Mouse (Mus musculus) spleen, embryonic (tissue): ENCODE results near the gene Hsf2bp.

Source experiments
- CTCF ChIA-PET: fragments of 350-600 bp; sonication (Branson Sonifier 250); formaldehyde crosslinking; loops from one replicate; lab custom pipeline; 2022; lab: Charles Lee

Hsf2bp gene

DNA sequence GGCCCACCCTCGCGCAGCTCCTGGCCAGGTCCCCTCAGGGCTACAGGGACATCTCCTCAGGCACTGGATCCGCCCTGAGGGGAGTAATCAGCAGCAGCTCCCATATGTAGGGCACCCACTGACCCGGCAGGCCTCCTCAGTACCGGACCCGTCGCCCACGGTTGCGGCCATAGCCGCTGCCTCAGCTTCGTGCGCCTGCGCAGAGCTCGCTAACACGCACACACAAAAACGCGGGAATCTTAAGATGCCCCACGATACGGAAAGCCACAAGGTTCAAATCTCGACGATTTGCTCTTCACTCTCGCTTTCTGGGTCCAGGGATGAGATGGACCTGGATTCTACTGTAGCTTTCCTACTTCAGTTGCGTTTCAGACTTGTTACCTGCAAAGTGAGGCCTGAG, 1.8 kb downstream of the Hsf2bp start:
- CTCF ChIA-PET: interaction anchor here (0.7 kb wide), 1 partner anchor 128 kb away, joined by 3 read pairs; no protein-coding TSS in a partner anchor

- CTCF ChIA-PET: no interaction called here
Measured at GRCm38 (mm10) chr17:32031684-32032083, 4.5 kb downstream of the Hsf2bp start.

DNA sequence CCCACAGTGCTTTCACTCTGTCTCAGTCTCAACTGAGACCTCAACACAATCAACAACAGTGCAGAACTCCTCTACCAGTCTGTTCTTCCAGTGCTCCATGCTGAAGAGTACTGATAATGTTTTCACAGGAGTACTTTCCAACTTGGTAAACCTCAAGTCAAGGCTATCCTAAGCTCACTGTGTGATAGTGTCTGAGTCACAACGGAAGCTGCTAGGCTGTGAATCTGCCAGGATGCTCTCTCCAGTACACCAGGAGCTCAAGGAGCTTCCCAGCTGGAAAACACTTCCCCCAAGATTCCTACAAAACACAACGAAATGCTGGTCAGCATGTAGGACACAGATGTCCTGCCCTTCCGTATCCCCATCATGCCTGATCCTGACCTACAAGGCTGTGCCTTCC, 7.8 kb downstream of the Hsf2bp start:
- CTCF ChIA-PET: no interaction called here

- CTCF ChIA-PET: no interaction called here
Measured at GRCm38 (mm10) chr17:32027666-32028065, 8.5 kb downstream of the Hsf2bp start.

DNA sequence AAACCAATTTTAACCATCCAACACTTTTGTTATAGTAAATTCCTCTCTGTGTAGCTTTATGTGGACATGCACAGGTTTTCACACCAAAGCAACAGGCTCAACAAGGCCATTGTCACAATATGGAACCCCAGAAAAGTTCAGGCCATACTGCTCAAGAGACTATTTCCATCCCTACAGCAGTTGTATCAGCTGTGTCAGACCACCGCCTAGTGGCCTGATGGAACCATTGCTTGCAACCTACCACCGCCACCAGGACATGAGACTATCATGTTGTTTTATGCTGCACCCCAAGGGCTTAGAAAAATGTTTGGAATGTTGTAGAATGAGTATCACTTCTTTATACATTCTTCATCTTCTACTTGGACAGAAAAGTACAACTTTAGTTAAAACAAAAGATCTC, 10.8 kb downstream of the Hsf2bp start:
- CTCF ChIA-PET: no interaction called here

GRCm38 (mm10) chr17:32024671-32025073, 11.5 kb downstream of the Hsf2bp start:
- CTCF ChIA-PET: no interaction called here

GRCm38 (mm10) chr17:32023088-32023487, 13.1 kb downstream of the Hsf2bp start:
- CTCF ChIA-PET: no interaction called here

DNA sequence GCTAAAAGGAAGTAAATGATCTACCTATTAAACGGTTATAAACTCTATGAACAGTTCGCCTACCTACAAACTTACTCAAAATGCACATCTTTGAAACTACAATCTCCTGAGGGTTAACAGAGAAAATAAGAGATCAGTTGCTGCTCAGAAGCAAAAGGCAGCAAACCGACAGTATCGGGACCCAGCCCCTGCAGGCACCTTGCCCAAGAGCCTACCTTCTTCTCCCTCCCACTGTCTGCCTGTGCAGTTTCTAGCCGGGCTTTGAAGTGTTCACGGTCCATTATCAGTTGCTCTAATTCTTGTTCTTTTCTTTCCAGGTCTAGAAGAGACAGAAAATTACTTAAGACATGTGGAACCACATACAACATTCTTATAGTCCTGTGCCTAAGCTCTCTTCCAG, 13.6 kb downstream of the Hsf2bp start:
- CTCF ChIA-PET: no interaction called here

- CTCF ChIA-PET: no interaction called here
Measured at GRCm38 (mm10) chr17:32021981-32022380, 14.2 kb downstream of the Hsf2bp start.

GRCm38 (mm10) chr17:32018127-32018894, 17.8 kb downstream of the Hsf2bp start:
- CTCF ChIA-PET: no interaction called here

DNA sequence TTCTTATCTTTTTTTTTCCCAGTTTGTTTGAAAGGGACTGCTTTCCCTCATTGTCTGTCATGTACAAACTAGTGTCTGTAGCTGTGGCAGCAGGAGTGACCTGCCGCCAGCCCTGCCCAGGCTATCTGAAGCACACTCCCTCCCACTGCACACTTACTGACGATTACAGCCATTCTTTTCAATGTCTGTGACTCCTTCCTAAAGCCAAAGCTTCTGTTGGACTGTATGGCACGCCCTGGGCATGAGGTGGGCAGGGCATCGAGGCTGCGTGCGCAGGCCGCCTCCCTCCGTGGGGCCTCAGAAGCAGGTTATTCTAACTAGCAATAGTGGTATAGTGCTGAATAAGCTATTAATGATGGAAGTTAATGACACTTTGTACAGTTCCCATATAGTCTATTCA, 19.7 kb downstream of the Hsf2bp start:
- CTCF ChIA-PET: interaction anchor here (0.7 kb wide), 1 partner anchor 44 kb away, joined by 3 read pairs; no protein-coding TSS in a partner anchor

DNA sequence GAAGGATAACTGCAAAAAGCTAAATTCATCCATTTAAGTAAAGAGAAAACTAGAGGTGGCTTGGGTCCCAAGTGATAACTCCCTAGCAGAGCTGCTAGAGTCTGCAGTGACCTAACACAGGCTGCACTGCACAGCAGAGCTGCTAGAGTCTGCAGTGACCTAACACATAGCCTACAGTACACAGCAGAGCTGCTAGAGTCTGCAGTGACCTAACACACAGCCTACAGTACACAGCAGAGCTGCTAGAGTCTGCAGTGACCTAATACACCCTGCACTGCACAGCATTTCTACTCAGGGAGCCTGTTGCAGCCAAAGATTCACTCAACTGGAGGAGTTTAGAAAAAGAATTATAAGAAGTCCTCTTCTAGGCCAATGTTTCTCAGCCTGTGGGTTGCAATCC, 22.5 kb downstream of the Hsf2bp start:
- CTCF ChIA-PET: interaction anchor here (0.5 kb wide), 1 partner anchor 88 kb away, joined by 7 read pairs; no protein-coding TSS in a partner anchor

GRCm38 (mm10) chr17:32012254-32012653, 23.9 kb downstream of the Hsf2bp start:
- CTCF ChIA-PET: no interaction called here

DNA sequence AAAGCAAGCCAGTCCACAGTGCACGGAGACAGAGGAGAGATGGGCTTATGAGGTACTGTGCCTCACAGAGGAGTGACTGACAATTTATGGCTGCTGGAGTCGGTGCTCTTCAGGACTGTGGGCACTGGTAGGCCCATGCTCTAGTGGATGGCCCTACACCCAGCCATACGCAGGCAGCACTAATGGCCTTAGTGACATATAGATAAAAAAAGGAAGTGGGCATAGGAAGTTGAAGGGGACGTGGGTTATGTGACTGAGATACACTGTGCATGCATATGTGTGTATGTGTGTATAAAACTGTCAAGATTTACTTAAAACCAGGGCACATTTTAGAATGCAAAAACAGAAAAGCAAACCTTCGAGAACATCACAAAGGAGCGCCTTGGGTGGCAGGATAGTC, 24.5 kb downstream of the Hsf2bp start:
- CTCF ChIA-PET: no interaction called here

DNA sequence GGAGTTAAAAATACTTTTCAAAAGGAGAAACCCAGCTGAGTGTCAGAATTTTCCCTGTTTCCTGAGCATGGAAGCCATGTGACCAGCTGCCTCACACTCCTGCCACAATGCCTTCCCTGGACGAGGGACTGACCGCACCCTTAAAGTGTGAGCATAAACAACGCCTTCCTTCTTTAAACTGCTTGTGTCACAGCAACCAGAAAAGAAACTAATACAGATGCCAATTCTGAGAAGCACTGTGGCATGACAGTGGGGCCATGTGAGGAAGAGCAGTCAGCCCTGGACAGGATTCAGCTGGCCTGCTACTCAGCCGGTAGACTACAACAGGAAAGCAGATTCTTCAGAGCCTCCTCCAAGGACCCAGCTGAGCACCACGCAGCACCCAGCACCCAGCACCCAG, 29.3 kb downstream of the Hsf2bp start:
- CTCF ChIA-PET: no interaction called here

GRCm38 (mm10) chr17:32003251-32003650, 32.9 kb downstream of the Hsf2bp start:
- CTCF ChIA-PET: no interaction called here

GRCm38 (mm10) chr17:31998351-31998750, 37.8 kb downstream of the Hsf2bp start:
- CTCF ChIA-PET: no interaction called here

DNA sequence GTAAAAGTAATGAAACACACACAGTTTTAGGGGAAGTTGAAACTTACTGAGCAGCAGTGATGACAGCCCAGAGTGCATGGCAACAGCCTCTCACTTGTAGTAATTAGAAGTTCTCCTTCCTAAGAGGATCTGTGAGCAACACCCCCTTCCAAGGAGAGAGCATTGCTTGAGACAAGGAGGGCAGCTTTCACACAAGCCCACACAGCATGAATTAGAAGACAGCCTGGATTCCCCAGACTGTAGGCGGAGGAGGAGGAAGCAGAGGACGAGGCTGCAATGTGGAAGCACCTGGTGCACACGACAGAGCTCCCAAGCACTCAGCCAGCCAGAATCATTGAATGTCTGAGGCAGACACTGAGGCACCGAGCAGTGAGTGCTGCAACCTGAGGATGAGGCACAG, 39.8 kb downstream of the Hsf2bp start:
- CTCF ChIA-PET: no interaction called here

GRCm38 (mm10) chr17:31995784-31996183, 40.4 kb downstream of the Hsf2bp start:
- CTCF ChIA-PET: interaction anchor here (0.7 kb wide), 1 partner anchor 48 kb away, joined by 5 read pairs; no protein-coding TSS in a partner anchor

GRCm38 (mm10) chr17:31994132-31994531, 42.0 kb downstream of the Hsf2bp start:
- CTCF ChIA-PET: no interaction called here

DNA sequence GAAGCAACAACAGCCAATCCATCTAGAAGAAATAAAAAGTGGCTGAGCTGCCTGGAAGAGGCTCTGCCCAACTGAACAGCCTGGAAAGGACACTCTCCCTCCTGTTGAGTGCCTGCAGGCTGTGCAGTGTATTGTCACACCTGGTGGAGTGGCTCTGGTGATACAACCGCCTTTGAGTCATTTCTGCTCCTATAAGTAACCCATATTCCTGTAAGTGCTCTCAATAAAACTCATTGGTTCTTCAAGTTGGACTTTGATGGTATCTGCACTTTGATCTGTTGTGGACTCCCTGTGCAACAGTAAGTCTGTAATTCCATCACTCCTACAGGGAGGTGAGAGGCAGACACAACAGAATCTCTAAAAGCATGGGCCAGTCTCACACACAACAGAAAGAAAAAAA, 42.8 kb downstream of the Hsf2bp start:
- CTCF ChIA-PET: no interaction called here

- CTCF ChIA-PET: no interaction called here
Measured at GRCm38 (mm10) chr17:31992004-31992403, 44.1 kb downstream of the Hsf2bp start.

DNA sequence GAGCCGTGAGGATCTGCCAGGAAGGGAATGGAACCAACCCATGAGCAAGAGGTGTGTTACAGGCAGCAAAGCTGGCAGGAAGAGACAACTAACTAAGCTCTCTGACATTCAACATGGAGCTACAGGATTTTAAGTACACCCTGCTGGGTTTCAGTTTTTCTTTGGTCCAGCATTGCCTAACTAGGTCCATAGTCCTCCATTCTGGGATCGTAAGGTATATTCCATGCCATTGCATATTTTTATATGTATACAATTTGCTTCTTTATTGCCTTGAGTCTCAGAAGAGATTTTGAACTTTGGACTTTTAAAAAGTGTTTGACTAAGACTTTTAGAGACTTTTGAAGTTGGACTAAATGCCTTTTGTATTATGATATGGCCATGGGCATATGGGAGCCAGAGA, 47.1 kb downstream of the Hsf2bp start:
- CTCF ChIA-PET: no interaction called here
